ENCODE assay signal across 8 mouse cellular contexts in genomic region chr5:136201832-136202231, GRCm38 (mm10). TPM values are rescaled to one million over a fixed set of nuclear protein-coding genes. Genes with fewer than 3 reads are reported as not detected.
DNase-seq lines count a peak whose midpoint lies in the region; ATAC-seq and TF ChIP-seq lines count a peak whose summit lies in the region.

No protein-coding gene starts in this region.

- no peak for ATAC-seq in embryonic facial prominence, embryonic 11.5 days (replicated peaks; ENCODE audit: insufficient number of reproducible peaks, low FRiP score, low TSS enrichment, low read depth)
- ATAC-seq in lung, embryonic 14.5 days (ENCODE audit: insufficient read depth), result peak; percentile 21; the same call in 1 of the 2 replicates

- no peaks in the 10 kb centered on the region for H3K4me1 ChIP-seq in ES-Bruce4 (ENCODE audit: control insufficient read depth, insufficient read depth, low read length)
- H3K4me1 ChIP-seq in embryonic facial prominence, embryonic 11.5 days (ENCODE audit: control insufficient read depth, insufficient read depth, low read length), result no peaks in the 10 kb centered on the region
- H3K4me1 ChIP-seq in lung, embryonic 14.5 days (ENCODE audit: insufficient read depth), result 0 out of 2 replicates have a peak, but pooled peaks cover 5% of the 10 kb centered on the region

- no peaks in the 10 kb centered on the region for H3K36me3 ChIP-seq in ES-Bruce4 (ENCODE audit: control insufficient read depth, insufficient read depth, low read length, poor library complexity, severe bottlenecking)
- H3K36me3 ChIP-seq in embryonic facial prominence, embryonic 11.5 days (replicated peaks; ENCODE audit: control insufficient read depth, insufficient read depth, low read depth, low read length), result no peaks in the 10 kb centered on the region
- H3K36me3 ChIP-seq in lung, embryonic 14.5 days (ENCODE audit: insufficient read depth), result peaks cover 2% of the 10 kb centered on the region; the same call in 1 of the 2 replicates

- no peak for TF ChIP-seq POLR2A in ES-Bruce4 (IDR thresholded peaks at IDR 0.05; ENCODE audit: insufficient read depth, low read length)

- no peak overlapping the region for H3K9ac ChIP-seq in ES-Bruce4 (ENCODE audit: low read depth, poor library complexity, severe bottlenecking)
- no peak overlapping the region for H3K9ac ChIP-seq in embryonic facial prominence, embryonic 11.5 days (replicated peaks; ENCODE audit: low read length)
- no peak overlapping the region for H3K9ac ChIP-seq in lung, embryonic 14.5 days

- 0 out of 2 replicates have a peak, but pooled peaks cover 3% of the 10 kb centered on the region for H3K9me3 ChIP-seq in ES-Bruce4 (replicated peaks; ENCODE audit: control insufficient read depth, insufficient read depth, low read length, poor library complexity, severe bottlenecking)
- H3K9me3 ChIP-seq in embryonic facial prominence, embryonic 11.5 days (replicated peaks; ENCODE audit: control insufficient read depth, low read length), result no peaks in the 10 kb centered on the region
- no peaks in the 10 kb centered on the region for H3K9me3 ChIP-seq in lung, embryonic 14.5 days (ENCODE audit: low read depth, low read length)

- WGBS in embryonic facial prominence, embryonic 11.5 days, result 33% methylated on average over 7 of the region's 7 CpGs
- 34% methylated on average over 7 of the region's 7 CpGs for whole genome bisulfite sequencing in lung, embryonic 14.5 days

- TF ChIP-seq EP300 in ES-Bruce4 (IDR thresholded peaks at IDR 0.05; ENCODE audit: insufficient read depth, low read depth, low read length), result no peak

- peak; percentile 78 for DNase-seq in adrenal gland, postnatal 14 days
- peak; percentile 89 for DNase-seq in embryonic facial prominence, embryonic 11.5 days (ENCODE audit: low spot score)
- DNase-seq in heart, adult 9 months (ENCODE audit: low spot score in 2 of 2), result peak; percentile 64 to 69
- peak; percentile 81 for DNase-seq in kidney, postnatal 14 days
- peak; percentile 93 for DNase-seq in lung, embryonic 14.5 days
- DNase-seq in ovary, postnatal 36 days (ENCODE audit: low spot score), result peak; percentile 23
- DNase-seq in urinary bladder, postnatal 36 days (ENCODE audit: low spot score in 2 of 2), result peak; percentile 35 to 58

- H3K27me3 ChIP-seq in ES-Bruce4 (ENCODE audit: control insufficient read depth, insufficient read depth, low read length, poor library complexity, severe bottlenecking), result no peaks in the 10 kb centered on the region
- no peaks in the 10 kb centered on the region for H3K27me3 ChIP-seq in embryonic facial prominence, embryonic 11.5 days (ENCODE audit: control insufficient read depth, insufficient read depth, low read length)
- H3K27me3 ChIP-seq in lung, embryonic 14.5 days (ENCODE audit: insufficient read depth, low read length), result no peaks in the 10 kb centered on the region

- H3K4me3 ChIP-seq in ES-Bruce4 (ENCODE audit: low read depth, low read length), result no peak overlapping the region
- H3K4me3 ChIP-seq in embryonic facial prominence, embryonic 11.5 days (ENCODE audit: low read depth, low read length), result no peak overlapping the region
- no peak overlapping the region for H3K4me3 ChIP-seq in lung, embryonic 14.5 days (ENCODE audit: low read depth, low read length)

- TF ChIP-seq CTCF in ES-Bruce4 (IDR thresholded peaks at IDR 0.05; ENCODE audit: low read depth, low read length), result peak; percentile 87
- peak; percentile 93 for TF ChIP-seq CTCF in lung, embryonic 14.5 days (IDR thresholded peaks at IDR 0.05; ENCODE audit: low read depth)

- no peak overlapping the region for H3K4me2 ChIP-seq in embryonic facial prominence, embryonic 11.5 days (ENCODE audit: low read depth, low read length)
- H3K4me2 ChIP-seq in lung, embryonic 14.5 days, result no peak overlapping the region

- no peak overlapping the region for H3K27ac ChIP-seq in ES-Bruce4 (ENCODE audit: insufficient read depth, low read length)
- no peak overlapping the region for H3K27ac ChIP-seq in embryonic facial prominence, embryonic 11.5 days (replicated peaks; ENCODE audit: low read depth, low read length)
- H3K27ac ChIP-seq in lung, embryonic 14.5 days (ENCODE audit: low read depth), result no peak overlapping the region

RNA-seq across cellular contexts. Expression of gene Prkrip1, which starts 3.1 kb away (rescaled TPM):
- 45.3 and 48.3 TPM in 2 replicates for polyA plus RNA-seq in ES-Bruce4 (2011; ENCODE audit: insufficient read depth, insufficient read length, low read depth, missing spikeins)
- 31.8 and 36.4 TPM in 2 replicates for total RNA-seq in adrenal gland, postnatal 14 days (2021)
- 70.7 and 75.6 TPM in 2 replicates for polyA plus RNA-seq in embryonic facial prominence, embryonic 11.5 days (2014; fragmentation: Nextera tagmentation; extraction: Ambion mirVana)
- 52.1 and 60.3 TPM in 2 replicates for polyA plus RNA-seq in lung, embryonic 14.5 days (2014; fragmentation: Nextera tagmentation; extraction: Ambion mirVana)

RNA-seq across cellular contexts. Expression of gene Orai2, which starts 31.3 kb away (rescaled TPM):
- 1.5 and 1.7 TPM in 2 replicates for polyA plus RNA-seq in ES-Bruce4 (2011; ENCODE audit: insufficient read depth, insufficient read length, low read depth, missing spikeins)
- total RNA-seq in adrenal gland, postnatal 14 days (2021), result 2.6 and 12.4 TPM in 2 replicates
- polyA plus RNA-seq in embryonic facial prominence, embryonic 11.5 days (2014; fragmentation: Nextera tagmentation; extraction: Ambion mirVana), result 6.0 and 6.2 TPM in 2 replicates
- 7.0 and 7.1 TPM in 2 replicates for polyA plus RNA-seq in lung, embryonic 14.5 days (2014; fragmentation: Nextera tagmentation; extraction: Ambion mirVana)

RNA-seq across cellular contexts. Expression of gene Sh2b2, which starts 44.5 kb away (rescaled TPM):
- 2.3 and 2.7 TPM in 2 replicates for polyA plus RNA-seq in ES-Bruce4 (2011; ENCODE audit: insufficient read depth, insufficient read length, low read depth, missing spikeins)
- total RNA-seq in adrenal gland, postnatal 14 days (2021), result 21.9 and 24.5 TPM in 2 replicates
- 9.7 and 9.8 TPM in 2 replicates for polyA plus RNA-seq in embryonic facial prominence, embryonic 11.5 days (2014; fragmentation: Nextera tagmentation; extraction: Ambion mirVana)
- polyA plus RNA-seq in lung, embryonic 14.5 days (2014; fragmentation: Nextera tagmentation; extraction: Ambion mirVana), result 5.7 and 5.9 TPM in 2 replicates

Comparison
In these comparisons a context has a peak if more than half of its experiments do, and no peak if none do; other contexts are left out.
1. DNase-seq: peak in every context shown above with its lines; median percentile 93 in lung, embryonic 14.5 days; 89 in embryonic facial prominence, embryonic 11.5 days; 81 in kidney, postnatal 14 days; 78 in adrenal gland, postnatal 14 days; 66 in heart, adult 9 months; 46 in urinary bladder, postnatal 36 days; 23 in ovary, postnatal 36 days.